Mouse (Mus musculus): ENCODE measurements around the gene Tmem198. TPM values are rescaled to one million over a fixed set of nuclear protein-coding genes. Genes with fewer than 3 reads are reported as not detected.

The Tmem198 gene
- polyA plus RNA-seq, 1 experiment from 2014 or later: 0.83 TPM

GRCm38 (mm10) chr1:75494878-75495548 is 15.7 kb downstream of the Tmem198 start:
- Histone ChIP-seq H3K27ac (no peak overlapping the region), H3K4me1 (peaks cover 10% of the 10 kb centered on the region), H3K36me3 (peaks cover 86% of the 10 kb centered on the region), H3K27me3 (peaks cover 7% of the 10 kb centered on the region; the same call in 1 of the 2 replicates), H3K9ac (no peak overlapping the region), H3K4me3 (no peak overlapping the region), H3K9me3 (no peaks in the 10 kb centered on the region), H3K4me2 (replicated peaks) (no peak overlapping the region)
- WGBS: 39% methylated on average over 12 of the region's 12 CpGs
- no peak for ATAC-seq (ENCODE audit: low FRiP score, low read depth)

- ATAC-seq (ENCODE audit: low FRiP score, low read depth): no peak
- Histone ChIP-seq H3K27me3 (no peaks in the 10 kb centered on the region), H3K36me3 (peaks cover 85% of the 10 kb centered on the region)
Measured at GRCm38 (mm10) chr1:75498897-75499296, 19.6 kb downstream of the Tmem198 start.

GRCm38 (mm10) chr1:75499441-75499840 is 20.1 kb downstream of the Tmem198 start:
- WGBS: 86% methylated on average over 7 of the region's 7 CpGs
- no peak overlapping the region for H3K4me3 ChIP-seq
- peaks cover 90% of the 10 kb centered on the region for H3K36me3 ChIP-seq
- H3K27ac ChIP-seq: no peak overlapping the region
- peaks cover 27% of the 10 kb centered on the region for H3K4me1 ChIP-seq
- ATAC-seq (ENCODE audit: low FRiP score, low read depth): no peak
- H3K27me3 ChIP-seq: no peaks in the 10 kb centered on the region
- H3K4me2 ChIP-seq (replicated peaks): no peak overlapping the region
- H3K9ac ChIP-seq: no peak overlapping the region
- no peaks in the 10 kb centered on the region for H3K9me3 ChIP-seq

More at GRCm38 (mm10) chr1:75498897-75499296, 19.6 kb downstream of the Tmem198 start:
- Histone ChIP-seq H3K9ac (no peak overlapping the region), H3K27ac (no peak overlapping the region), H3K4me3 (no peak overlapping the region), H3K9me3 (no peaks in the 10 kb centered on the region), H3K4me1 (peaks cover 22% of the 10 kb centered on the region), H3K4me2 (replicated peaks) (no peak overlapping the region)
- WGBS: 85% methylated on average over 4 of the region's 4 CpGs

GRCm38 (mm10) chr1:75501905-75502304 is 22.6 kb downstream of the Tmem198 start:
- H3K9me3 ChIP-seq: no peaks in the 10 kb centered on the region
- H3K27ac ChIP-seq: no peak overlapping the region
- H3K9ac ChIP-seq: no peak overlapping the region
- H3K36me3 ChIP-seq: peaks cover 73% of the 10 kb centered on the region
- H3K4me1 ChIP-seq: peaks cover 31% of the 10 kb centered on the region
- H3K27me3 ChIP-seq: no peaks in the 10 kb centered on the region
- ATAC-seq (ENCODE audit: low FRiP score, low read depth): no peak
- no peak overlapping the region for H3K4me3 ChIP-seq
- WGBS: 95% methylated on average over 9 of the region's 9 CpGs
- H3K4me2 ChIP-seq (replicated peaks): no peak overlapping the region

- Histone ChIP-seq H3K27ac (no peak overlapping the region), H3K9ac (no peak overlapping the region; the same call in 1 of the 2 replicates), H3K4me1 (peaks cover 39% of the 10 kb centered on the region), H3K36me3 (peaks cover 61% of the 10 kb centered on the region), H3K4me3 (peak overlapping the region; percentile 94), H3K9me3 (no peaks in the 10 kb centered on the region), H3K27me3 (no peaks in the 10 kb centered on the region), H3K4me2 (replicated peaks) (peak overlapping the region; percentile 83)
- no peak for ATAC-seq (ENCODE audit: low FRiP score, low read depth)
- 85% methylated on average over 25 of the region's 25 CpGs for WGBS
Measured at GRCm38 (mm10) chr1:75502945-75503650, 23.8 kb downstream of the Tmem198 start.

GRCm38 (mm10) chr1:75503651-75503980 is 24.3 kb downstream of the Tmem198 start:
- ATAC-seq (ENCODE audit: low FRiP score, low read depth): no peak
- peaks cover 39% of the 10 kb centered on the region for H3K4me1 ChIP-seq
- 70% methylated on average over 23 of the region's 23 CpGs for WGBS
- peak overlapping the region; percentile 83 for H3K4me2 ChIP-seq (replicated peaks)
- H3K27me3 ChIP-seq: no peaks in the 10 kb centered on the region
- H3K4me3 ChIP-seq: peak overlapping the region; percentile 94
- H3K9me3 ChIP-seq: no peaks in the 10 kb centered on the region
- H3K9ac ChIP-seq: peak overlapping the region; percentile 99; the same call in 1 of the 2 replicates
- H3K27ac ChIP-seq: no peak overlapping the region
- H3K36me3 ChIP-seq: peaks cover 56% of the 10 kb centered on the region

- Histone ChIP-seq H3K27ac (peak overlapping the region; percentile 99; the same call in 1 of the 2 replicates), H3K27me3 (0 out of 2 replicates have a peak, but pooled peaks cover 1% of the 10 kb centered on the region), H3K4me3 (peak overlapping the region; percentile 94), H3K36me3 (peaks cover 48% of the 10 kb centered on the region), H3K9ac (peak overlapping the region; percentile 99), H3K4me2 (replicated peaks) (peak overlapping the region; percentile 83), H3K9me3 (no peaks in the 10 kb centered on the region), H3K4me1 (peaks cover 39% of the 10 kb centered on the region)
- no peak for ATAC-seq (ENCODE audit: low FRiP score, low read depth)
- WGBS: 47% methylated on average over 9 of the region's 9 CpGs
Measured at GRCm38 (mm10) chr1:75504256-75505045, 25.1 kb downstream of the Tmem198 start.

GRCm38 (mm10) chr1:75505159-75505955 is 26.0 kb downstream of the Tmem198 start:
- Histone ChIP-seq H3K27me3 (peaks cover 7% of the 10 kb centered on the region; the same call in 1 of the 2 replicates), H3K4me1 (peaks cover 39% of the 10 kb centered on the region), H3K9ac (peak overlapping the region; percentile 99), H3K36me3 (peaks cover 39% of the 10 kb centered on the region), H3K4me2 (replicated peaks) (peak overlapping the region; percentile 83), H3K4me3 (peak overlapping the region; percentile 94), H3K27ac (peak overlapping the region; percentile 99), H3K9me3 (no peaks in the 10 kb centered on the region)
- peak; percentile 32 for ATAC-seq (ENCODE audit: low FRiP score, low read depth)
- WGBS: under 1% methylated on average over 84 of the region's 84 CpGs

GRCm38 (mm10) chr1:75505956-75506831 is 26.9 kb downstream of the Tmem198 start, which contains the start of gene Obsl1:
Gene Obsl1 (minus strand): TSS chr1:75506452.
- Histone ChIP-seq H3K4me3 (peak within 1 kb of the TSS; percentile 94), H3K36me3 (peaks cover 30% of the 10 kb centered on the region), H3K4me1 (peaks cover 44% of the 10 kb centered on the region), H3K4me2 (replicated peaks) (peak within 1 kb of the TSS; percentile 83), H3K9me3 (no peaks in the 10 kb centered on the region), H3K27me3 (peaks cover 7% of the 10 kb centered on the region; the same call in 1 of the 2 replicates), H3K9ac (peak within 1 kb of the TSS; percentile 99), H3K27ac (peak within 1 kb of the TSS; percentile 99)
- ATAC-seq (ENCODE audit: low FRiP score, low read depth): peak; percentile 93
- WGBS: under 1% methylated on average over 63 of the region's 65 CpGs

- Histone ChIP-seq H3K27me3 (peaks cover 7% of the 10 kb centered on the region; the same call in 1 of the 2 replicates), H3K4me3 (peak within 1 kb of the TSS; percentile 94), H3K36me3 (peaks cover 22% of the 10 kb centered on the region), H3K4me1 (peaks cover 51% of the 10 kb centered on the region), H3K9me3 (no peaks in the 10 kb centered on the region), H3K27ac (peak within 1 kb of the TSS; percentile 99), H3K4me2 (replicated peaks) (peak within 1 kb of the TSS; percentile 83), H3K9ac (peak within 1 kb of the TSS; percentile 99)
- WGBS: 74% methylated on average over 10 of the region's 10 CpGs
- ATAC-seq (ENCODE audit: low FRiP score, low read depth): no peak
Measured at GRCm38 (mm10) chr1:75507006-75507405, 27.7 kb downstream of the Tmem198 start, which contains the start of gene Inha. Gene Inha (plus strand): TSS chr1:75507077.
